Mouse (Mus musculus): ENCODE measurements around the gene Krtap7-1.

DNA sequence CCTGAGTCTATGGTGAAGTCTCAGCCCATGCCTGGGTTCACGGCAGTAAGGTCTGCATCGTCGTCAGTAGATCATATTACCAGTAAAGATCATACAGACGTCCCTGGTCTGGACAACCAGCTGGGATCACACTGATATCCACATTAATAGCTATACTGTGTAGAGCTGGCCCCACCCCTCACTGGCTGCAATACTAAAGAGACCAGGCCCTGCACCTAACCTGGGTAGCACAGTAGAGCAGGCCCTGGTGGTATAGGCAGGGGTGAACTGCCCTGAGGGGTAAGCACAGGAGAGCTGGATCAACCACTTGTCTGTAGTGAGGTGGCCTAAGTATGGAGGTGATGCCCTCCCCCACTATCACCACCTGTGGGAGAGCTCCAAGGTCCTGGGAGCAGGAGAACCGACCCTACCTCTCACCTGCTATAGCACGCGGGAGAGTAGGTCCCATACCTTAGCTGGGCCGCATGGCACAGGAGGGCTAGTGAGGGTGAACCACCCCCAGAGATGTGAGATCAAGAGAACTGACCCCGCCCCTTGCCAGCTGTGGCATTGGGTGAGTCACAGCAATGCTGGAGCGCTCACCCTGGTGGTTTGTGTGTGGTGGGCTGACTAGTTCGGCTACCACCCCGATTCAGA is 30.3 kb downstream of the Krtap7-1 start:
- no peak for TF ChIP-seq EP300 (IDR thresholded peaks at IDR 0.05; ENCODE audit: insufficient read depth, low read depth, low read length)
- TF ChIP-seq POLR2A (IDR thresholded peaks at IDR 0.05; ENCODE audit: insufficient read depth, low read length) = no peak
- no peak for TF ChIP-seq CTCF (IDR thresholded peaks at IDR 0.05; ENCODE audit: low read depth, low read length)
